Mouse (Mus musculus) liver, embryonic 11.5 days (tissue): ENCODE results near the gene Stxbp6. TPM values are rescaled to one million over a fixed set of nuclear protein-coding genes. Genes with fewer than 3 reads are reported as not detected.

Experiments used
- ATAC-seq: fragments of 200-750 bp; cut with Nextera tagmentation; replicated peaks from 2 replicates; pipeline ENCODE4 v1.8.0; 2017; ENCODE audit warnings: moderate number of reproducible peaks, mild to moderate bottlenecking, moderate TSS enrichment, moderate library complexity; ENCODE audit not compliant: low FRiP score
- DNase-seq: peaks from one replicate; pipeline ENCODE4 v3.0.0-alpha.2; 2017; ENCODE audit warnings: low spot score
- H3K27ac ChIP-seq: fragments of 300-500 bp; sonication (generic); 2 replicates; pipeline ENCODE4 v1.5.1; 2014; ENCODE audit warnings: mild to moderate bottlenecking, low read depth, low read length, control low read depth
- H3K27me3 ChIP-seq: fragments of 300-500 bp; sonication (generic); replicated peaks from 2 replicates; pipeline ENCODE4 v1.6.1; 2014; ENCODE audit warnings: low read length, mixed read lengths; ENCODE audit not compliant: control insufficient read depth, insufficient read depth
- H3K36me3 ChIP-seq: fragments of 300-500 bp; sonication (generic); 2 replicates; pipeline ENCODE4 v1.6.1; 2014; ENCODE audit warnings: mild to moderate bottlenecking, low read length, moderate library complexity, mixed read lengths; ENCODE audit not compliant: control insufficient read depth, insufficient read depth
- H3K4me1 ChIP-seq: fragments of 300-500 bp; sonication (generic); replicated peaks from 2 replicates; pipeline ENCODE4 v1.6.1; 2014; ENCODE audit warnings: low read length, mixed read lengths; ENCODE audit not compliant: control insufficient read depth, insufficient read depth
- H3K4me2 ChIP-seq: fragments of 300-500 bp; sonication (generic); 2 replicates; pipeline ENCODE4 v1.6.1; 2014; ENCODE audit warnings: mild to moderate bottlenecking, control low read depth, moderate library complexity
- H3K4me3 ChIP-seq: fragments of 300-500 bp; sonication (generic); 2 replicates; pipeline ENCODE4 v1.5.1; 2014; ENCODE audit warnings: low read depth, low read length, control low read depth
- H3K9ac ChIP-seq: fragments of 300-500 bp; sonication (generic); 2 replicates; pipeline ENCODE4 v1.6.1; 2014; ENCODE audit warnings: low read depth, low read length, control low read depth
- H3K9me3 ChIP-seq: fragments of 300-500 bp; sonication (generic); 2 replicates; pipeline ENCODE4 v1.6.1; 2016; ENCODE audit warnings: low read length, inconsistent platforms, mixed read lengths; ENCODE audit not compliant: control insufficient read depth
- WGBS: fragments of 180-500 bp; shearing (Covaris S2); extraction: QIAGEN DNeasy Blood & Tissue Kit; methylation state at CpG from one replicate; pipeline ENCODE4 v1.1.7; 2014; 5-methylcytosine and 5-hydroxymethylcytosine counted together
- polyA plus RNA-seq: library from polyadenylated mRNA; unstranded; fragments of >200 nt; fragmentation: Nextera tagmentation; extraction: Ambion mirVana; gene quantifications from 2 replicates; pipeline ENCODE4 v1.2.1, GENCODE M21; 2014

The Stxbp6 gene
- polyA plus RNA-seq, 1 experiment from 2014 or later: 9.2 TPM

DNA sequence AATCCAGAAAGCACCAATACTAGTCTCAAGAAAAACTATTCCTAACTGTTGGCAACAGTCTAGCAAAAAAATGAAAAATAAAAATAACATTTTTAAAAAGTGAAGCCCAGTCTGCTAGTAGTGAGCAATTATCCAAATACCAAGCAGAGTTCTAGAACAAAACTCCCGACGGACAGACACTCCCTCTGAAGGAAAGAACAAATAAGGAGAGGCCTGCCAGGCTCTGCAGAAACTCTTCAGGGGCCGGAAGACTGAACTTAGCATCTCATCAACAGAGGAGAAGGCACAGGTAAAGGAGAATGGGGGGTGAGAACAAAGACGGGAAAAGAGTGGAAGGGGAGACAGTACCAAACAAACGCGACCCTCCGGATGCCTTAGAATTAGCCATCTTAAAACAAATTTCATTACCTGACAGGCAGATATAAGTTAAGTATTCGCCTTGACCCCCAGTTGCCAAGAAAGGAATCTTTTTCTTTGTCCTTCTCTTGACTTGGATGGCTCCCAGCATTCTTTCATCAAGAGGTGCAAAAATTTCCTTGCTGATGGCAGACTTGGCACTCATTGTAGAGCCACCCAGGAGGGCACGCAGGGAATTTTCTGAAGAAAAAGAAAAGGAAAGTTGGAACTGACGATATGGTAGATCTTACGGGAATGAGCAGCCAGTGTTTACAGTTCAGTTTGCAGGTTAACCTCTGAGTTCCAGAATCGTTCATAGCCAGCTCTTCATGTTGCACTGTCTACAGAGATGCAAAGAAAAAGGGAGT is 55.3 kb downstream of the Stxbp6 start:
- ATAC-seq: no peak
- 83% methylated on average over 12 of the region's 12 CpGs for WGBS

DNA sequence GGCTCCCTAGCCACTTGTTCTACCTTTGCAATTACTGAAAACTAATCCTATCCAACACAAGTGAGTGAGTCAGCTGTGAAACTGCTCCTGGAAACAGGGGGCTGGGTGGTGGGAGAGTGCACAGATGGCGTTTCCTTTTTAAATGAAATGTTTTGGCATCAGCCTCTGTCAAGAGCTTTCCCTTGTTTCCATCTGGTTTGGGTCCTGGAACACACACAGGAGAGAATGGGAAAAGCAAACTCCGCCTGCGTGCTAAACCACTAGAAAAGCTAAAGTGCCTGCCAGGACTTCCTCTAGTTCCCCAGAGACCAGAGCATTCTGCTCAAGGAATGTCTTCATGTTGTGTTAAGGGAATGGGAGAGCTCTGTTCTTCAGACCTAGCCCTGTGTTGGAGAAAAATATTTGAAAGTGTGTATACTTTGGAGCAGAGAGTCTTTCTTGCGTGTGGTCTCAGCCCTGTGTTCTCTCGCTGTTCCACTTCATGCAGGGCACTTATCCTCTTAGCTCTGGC is 61.2 kb downstream of the Stxbp6 start:
- Histone ChIP-seq H3K27me3 (no peaks in the 10 kb centered on the region), H3K27ac (no peak overlapping the region), H3K4me1 (no peaks in the 10 kb centered on the region), H3K4me2 (no peak overlapping the region), H3K9me3 (no peaks in the 10 kb centered on the region), H3K9ac (no peak overlapping the region), H3K36me3 (no peaks in the 10 kb centered on the region), H3K4me3 (no peak overlapping the region)
- DNase-seq: no peak
- WGBS: 70% methylated on average over 5 of the region's 5 CpGs
- no peak for ATAC-seq

More for the DNA sequence above, 55.3 kb downstream of the Stxbp6 start:
- Histone ChIP-seq H3K9ac (no peak overlapping the region), H3K4me2 (no peak overlapping the region), H3K9me3 (no peaks in the 10 kb centered on the region), H3K27ac (no peak overlapping the region), H3K27me3 (no peaks in the 10 kb centered on the region), H3K36me3 (no peaks in the 10 kb centered on the region), H3K4me1 (no peaks in the 10 kb centered on the region), H3K4me3 (no peak overlapping the region)
- no peak for DNase-seq

DNA sequence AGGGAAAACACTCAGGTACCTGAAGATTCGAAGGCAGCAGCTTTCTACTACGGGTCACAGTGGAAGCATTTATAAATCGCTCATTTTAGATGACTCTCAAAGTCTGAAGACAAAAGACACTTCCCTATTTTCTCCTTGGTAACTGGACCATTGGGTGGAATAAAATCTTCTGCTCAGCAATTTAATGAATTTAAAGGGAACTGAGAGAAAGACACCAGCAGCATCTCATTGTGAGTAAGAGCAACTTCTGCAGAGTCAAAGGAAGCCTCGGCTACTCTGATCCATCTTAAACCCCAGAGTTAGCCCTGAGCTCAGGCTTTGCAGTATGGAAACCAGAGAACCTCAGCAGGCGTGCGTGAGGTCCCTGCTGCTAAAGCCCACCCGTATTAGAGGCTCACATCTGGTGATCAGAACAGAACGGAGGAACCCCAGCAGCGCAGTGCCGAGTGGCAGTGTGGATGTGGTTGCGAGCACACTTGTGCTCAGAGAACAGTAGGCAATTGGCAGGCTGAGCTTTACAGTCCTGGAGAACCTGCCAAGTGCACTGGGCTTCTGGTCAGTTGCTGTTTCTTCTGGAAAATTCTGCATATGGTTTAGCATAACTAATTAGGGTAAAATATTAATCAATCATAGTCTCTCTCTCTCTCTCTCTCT is 62.9 kb downstream of the Stxbp6 start:
- no peak overlapping the region for H3K27ac ChIP-seq
- H3K27me3 ChIP-seq: no peaks in the 10 kb centered on the region
- H3K9me3 ChIP-seq: no peaks in the 10 kb centered on the region
- H3K4me3 ChIP-seq: no peak overlapping the region
- no peak for ATAC-seq
- no peak overlapping the region for H3K4me2 ChIP-seq
- H3K4me1 ChIP-seq: no peaks in the 10 kb centered on the region
- WGBS: 77% methylated on average over 11 of the region's 11 CpGs
- no peak for DNase-seq
- no peaks in the 10 kb centered on the region for H3K36me3 ChIP-seq
- H3K9ac ChIP-seq: no peak overlapping the region

DNA sequence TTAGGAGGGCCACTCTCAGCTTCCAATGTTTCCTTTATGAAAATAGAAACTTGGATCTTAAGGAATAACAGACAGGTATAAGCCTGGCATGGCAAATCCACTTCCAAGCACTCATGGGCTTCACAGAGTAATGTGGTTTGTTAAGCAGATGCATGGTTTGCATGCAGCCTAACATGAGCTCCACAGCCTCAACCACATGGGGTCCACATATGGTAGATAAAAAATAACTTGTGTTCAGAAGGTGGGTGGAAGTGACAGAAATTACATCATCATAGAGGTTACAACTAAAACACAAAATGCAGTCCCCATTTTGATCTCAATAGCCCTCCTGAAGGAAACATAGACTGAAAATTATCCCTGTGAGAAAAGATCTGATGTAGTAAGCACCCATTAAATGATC is 63.5 kb downstream of the Stxbp6 start:
- no peak for DNase-seq
- Histone ChIP-seq H3K27ac (no peak overlapping the region), H3K9ac (no peak overlapping the region), H3K4me3 (no peak overlapping the region), H3K4me2 (no peak overlapping the region), H3K4me1 (no peaks in the 10 kb centered on the region), H3K36me3 (no peaks in the 10 kb centered on the region), H3K9me3 (no peaks in the 10 kb centered on the region), H3K27me3 (no peaks in the 10 kb centered on the region)
- ATAC-seq: no peak

DNA sequence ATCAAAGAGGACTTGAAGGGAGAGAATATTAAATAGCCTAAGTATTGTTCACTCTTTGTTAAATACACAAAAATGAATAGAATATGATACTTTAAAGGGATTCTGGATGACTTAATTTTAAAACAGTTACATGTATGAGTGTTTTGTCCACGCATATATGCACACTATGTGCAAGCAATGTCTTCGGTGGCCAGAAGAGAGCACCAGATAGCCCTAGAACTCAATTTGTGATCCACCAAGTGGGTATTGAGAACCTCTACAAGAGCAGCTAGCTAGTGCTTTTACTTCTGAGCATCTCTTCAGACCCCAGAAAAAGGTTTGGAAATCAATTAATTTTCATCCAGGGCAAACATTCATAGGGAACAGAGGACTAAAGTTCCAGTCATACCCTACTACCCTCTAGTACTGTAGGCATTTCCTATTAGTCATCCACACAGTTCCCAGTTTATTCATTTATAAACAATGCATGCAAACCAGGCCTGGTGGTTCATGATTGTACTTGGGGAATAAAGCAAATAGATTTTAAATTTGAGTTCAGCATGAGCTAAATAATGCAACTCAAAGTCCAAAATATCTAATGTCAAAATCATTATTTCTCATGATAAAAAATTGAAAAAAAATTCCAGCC is 64.4 kb downstream of the Stxbp6 start:
- Histone ChIP-seq H3K9ac (no peak overlapping the region), H3K4me3 (no peak overlapping the region), H3K27me3 (no peaks in the 10 kb centered on the region), H3K4me1 (no peaks in the 10 kb centered on the region), H3K27ac (no peak overlapping the region), H3K36me3 (no peaks in the 10 kb centered on the region), H3K9me3 (no peaks in the 10 kb centered on the region), H3K4me2 (no peak overlapping the region)
- ATAC-seq (no peak), DNase-seq (no peak)
- WGBS: 88% methylated on average over 2 of the region's 2 CpGs

DNA sequence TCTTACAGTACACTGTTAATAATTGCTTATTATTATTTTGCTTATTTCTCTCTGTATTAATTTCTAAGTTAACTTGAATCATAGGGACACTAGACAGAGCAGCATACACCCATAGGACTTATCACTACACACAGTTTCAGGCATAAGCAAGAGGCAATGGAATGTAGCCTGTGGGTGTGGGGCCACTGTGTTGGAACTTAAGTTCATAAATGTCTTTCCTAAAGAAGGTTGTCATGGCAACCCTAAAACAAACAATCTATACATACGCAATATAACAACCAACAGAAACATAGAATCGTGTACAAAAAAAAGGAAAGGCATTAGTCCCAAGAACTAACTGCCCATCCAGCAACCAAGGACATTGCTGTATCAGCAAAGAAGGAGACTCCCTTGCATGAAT is 67.9 kb downstream of the Stxbp6 start:
- no peaks in the 10 kb centered on the region for H3K4me1 ChIP-seq
- H3K9ac ChIP-seq: no peak overlapping the region
- ATAC-seq: no peak
- no peaks in the 10 kb centered on the region for H3K9me3 ChIP-seq
- no peak for DNase-seq
- H3K27ac ChIP-seq: no peak overlapping the region
- 79% methylated on average over 2 of the region's 2 CpGs for WGBS
- no peaks in the 10 kb centered on the region for H3K27me3 ChIP-seq
- H3K4me2 ChIP-seq: no peak overlapping the region
- H3K36me3 ChIP-seq: no peaks in the 10 kb centered on the region
- H3K4me3 ChIP-seq: no peak overlapping the region

DNA sequence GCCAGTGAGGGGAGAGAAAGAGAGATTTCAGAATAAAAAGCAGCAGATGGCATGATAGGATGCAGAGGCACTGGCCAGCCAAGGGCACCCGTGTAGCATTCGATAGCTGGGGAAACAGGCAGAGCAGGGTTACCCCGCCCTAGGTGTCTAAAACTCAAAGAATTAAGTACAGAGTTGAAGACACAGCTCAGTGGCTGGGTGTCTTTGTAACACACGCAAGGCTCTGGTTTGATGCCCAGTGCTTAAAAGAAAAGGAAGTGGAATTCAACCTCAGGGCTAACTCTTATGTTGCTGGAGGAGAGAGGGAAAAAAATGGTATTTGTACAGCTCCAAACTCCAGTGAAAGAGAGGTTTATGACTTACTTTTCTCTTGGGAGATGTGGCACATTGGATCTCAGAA is 68.5 kb downstream of the Stxbp6 start:
- no peak overlapping the region for H3K9ac ChIP-seq
- H3K27ac ChIP-seq: no peak overlapping the region
- no peaks in the 10 kb centered on the region for H3K9me3 ChIP-seq
- no peak overlapping the region for H3K4me3 ChIP-seq
- ATAC-seq (no peak), DNase-seq (no peak)
- 82% methylated on average over 4 of the region's 4 CpGs for WGBS
- no peak overlapping the region for H3K4me2 ChIP-seq
- no peaks in the 10 kb centered on the region for H3K4me1 ChIP-seq
- no peaks in the 10 kb centered on the region for H3K36me3 ChIP-seq
- no peaks in the 10 kb centered on the region for H3K27me3 ChIP-seq

DNA sequence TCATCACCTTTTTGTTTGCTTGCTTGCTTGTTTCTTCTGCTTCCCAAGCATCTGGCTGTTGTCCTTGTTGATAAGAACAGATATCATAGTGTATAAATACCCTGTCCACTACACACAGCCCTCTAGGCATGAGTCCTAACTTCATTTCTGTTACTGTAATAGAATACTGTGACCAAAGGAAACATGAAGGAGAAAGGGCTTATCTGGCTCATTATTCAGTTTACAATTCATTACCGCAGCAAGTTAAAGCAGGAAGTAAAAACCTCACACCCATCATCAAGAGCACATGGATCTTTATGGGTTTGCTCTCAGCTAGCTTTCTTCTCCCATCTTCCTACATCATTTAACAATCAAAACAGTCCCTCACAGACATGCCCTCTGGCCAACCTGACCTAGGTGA is 72.5 kb downstream of the Stxbp6 start:
- Histone ChIP-seq H3K4me1 (no peaks in the 10 kb centered on the region), H3K4me2 (no peak overlapping the region), H3K9ac (no peak overlapping the region), H3K27me3 (no peaks in the 10 kb centered on the region), H3K4me3 (no peak overlapping the region), H3K27ac (no peak overlapping the region), H3K36me3 (no peaks in the 10 kb centered on the region), H3K9me3 (no peaks in the 10 kb centered on the region)
- DNase-seq: no peak
- no peak for ATAC-seq
- 69% methylated on average over 1 of the region's 1 CpGs for WGBS
